Mouse (Mus musculus) retina, postnatal 1 day (tissue): ENCODE measurements around the gene Plpp4.

Source experiments
- DNase-seq: peaks from one replicate; pipeline ENCODE4 v3.0.0-alpha.2; 2012

Plpp4 gene

GRCm38 (mm10) chr7:129303356-129303755 is 46.5 kb downstream of the Plpp4 start:
- DNase-seq = no peak

- DNase-seq = peak; percentile 80
Observed at GRCm38 (mm10) chr7:129307042-129307825, 50.4 kb downstream of the Plpp4 start.

DNA sequence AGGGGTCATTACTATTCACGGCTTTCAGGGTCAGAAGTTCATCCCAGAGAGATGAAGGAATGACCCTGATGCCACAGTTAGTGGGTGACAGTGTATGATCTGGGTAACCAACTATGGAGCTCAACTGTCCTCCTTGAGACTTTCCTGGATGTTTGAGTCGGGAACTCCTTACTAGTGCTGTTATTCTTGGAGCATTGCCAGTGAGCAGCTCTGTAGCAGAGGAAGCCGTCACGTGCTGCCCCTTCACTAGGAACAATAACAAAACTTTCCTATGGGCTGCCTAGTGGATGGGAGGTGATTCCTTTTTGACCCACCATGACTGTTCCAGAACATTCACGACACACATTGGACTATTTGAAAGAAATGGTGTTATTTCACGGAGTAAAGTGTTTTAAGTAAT is 51.8 kb downstream of the Plpp4 start:
- DNase-seq = peak; percentile 6

- DNase-seq = no peak
Observed at GRCm38 (mm10) chr7:129312521-129312920, 55.7 kb downstream of the Plpp4 start.

GRCm38 (mm10) chr7:129313969-129314368 is 57.1 kb downstream of the Plpp4 start:
- DNase-seq = no peak

- DNase-seq = no peak
Observed at GRCm38 (mm10) chr7:129340096-129340495, 83.3 kb downstream of the Plpp4 start.

GRCm38 (mm10) chr7:129355561-129355960 is 98.7 kb downstream of the Plpp4 start:
- no peak for DNase-seq

- DNase-seq = no peak
Observed at GRCm38 (mm10) chr7:129375306-129375705, 118.5 kb downstream of the Plpp4 start.

- DNase-seq = no peak
Observed at GRCm38 (mm10) chr7:129385149-129385548, 128.3 kb downstream of the Plpp4 start.

GRCm38 (mm10) chr7:129392835-129393489 is 136.1 kb downstream of the Plpp4 start:
- DNase-seq = no peak

DNA sequence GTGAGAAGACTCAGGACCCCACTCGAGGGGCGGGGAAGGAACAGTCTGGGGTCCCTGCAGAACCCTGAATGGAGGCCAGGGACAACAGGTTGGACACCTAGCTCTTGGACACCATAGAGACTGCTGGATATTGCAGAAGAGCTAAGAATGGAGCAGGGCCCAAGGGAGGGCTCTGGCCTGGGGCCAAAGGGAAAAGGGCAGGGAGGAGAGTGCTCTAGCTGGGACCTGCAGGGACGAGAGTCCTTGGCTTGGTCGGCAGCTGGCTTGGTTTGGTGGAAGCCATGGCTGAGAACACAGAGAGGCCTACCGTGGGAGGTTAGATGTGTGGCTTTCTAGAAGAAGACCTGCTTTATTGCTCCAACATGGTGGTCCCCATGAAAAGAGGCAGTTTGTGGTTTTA is 139.7 kb downstream of the Plpp4 start:
- no peak for DNase-seq

DNA sequence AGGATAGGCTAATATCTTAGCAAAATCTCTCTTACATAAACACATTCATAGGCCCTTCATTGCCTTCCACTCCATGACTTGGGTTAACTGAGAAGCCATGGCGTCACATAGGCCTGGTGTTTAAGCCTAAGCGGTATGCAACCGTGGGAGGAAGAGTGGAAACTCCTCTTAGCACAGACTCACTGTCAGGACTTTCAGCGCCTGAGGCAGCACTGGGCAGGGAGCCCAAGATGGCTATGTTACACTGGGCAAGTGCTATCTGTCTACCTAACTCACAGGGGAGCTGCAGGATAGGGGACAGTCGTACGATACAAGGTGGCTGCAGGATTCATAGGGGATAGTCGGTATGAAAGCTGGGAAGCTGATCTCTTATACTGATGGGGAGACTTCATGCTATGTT is 142.2 kb downstream of the Plpp4 start:
- no peak for DNase-seq

GRCm38 (mm10) chr7:129402695-129403364 is 146.0 kb downstream of the Plpp4 start:
- no peak for DNase-seq

GRCm38 (mm10) chr7:129406069-129406468 is 149.2 kb downstream of the Plpp4 start:
- DNase-seq = no peak

DNA sequence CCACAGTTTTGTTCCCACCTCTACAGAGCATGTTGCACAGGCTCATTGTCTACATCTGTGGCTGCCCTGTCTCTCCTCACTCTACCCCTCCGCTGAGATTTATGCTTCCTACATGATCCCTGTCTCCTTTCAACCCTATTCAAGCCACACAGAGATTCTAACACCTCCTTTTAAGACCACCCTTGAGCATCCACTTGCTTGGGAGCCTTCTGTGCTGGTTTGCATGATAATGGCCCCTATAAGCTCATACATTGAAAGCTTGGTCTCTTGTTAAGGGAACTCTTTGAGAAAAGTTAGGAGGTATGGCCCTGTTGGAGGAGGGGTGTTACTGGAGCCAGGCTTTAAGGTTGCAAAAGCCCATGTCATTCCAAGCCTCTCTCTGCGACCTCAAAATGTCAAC is 155.9 kb downstream of the Plpp4 start:
- no peak for DNase-seq

- no peak for DNase-seq
Observed at GRCm38 (mm10) chr7:129415179-129415578, 158.3 kb downstream of the Plpp4 start.

GRCm38 (mm10) chr7:129421181-129421580 is 164.3 kb downstream of the Plpp4 start:
- DNase-seq = no peak

DNA sequence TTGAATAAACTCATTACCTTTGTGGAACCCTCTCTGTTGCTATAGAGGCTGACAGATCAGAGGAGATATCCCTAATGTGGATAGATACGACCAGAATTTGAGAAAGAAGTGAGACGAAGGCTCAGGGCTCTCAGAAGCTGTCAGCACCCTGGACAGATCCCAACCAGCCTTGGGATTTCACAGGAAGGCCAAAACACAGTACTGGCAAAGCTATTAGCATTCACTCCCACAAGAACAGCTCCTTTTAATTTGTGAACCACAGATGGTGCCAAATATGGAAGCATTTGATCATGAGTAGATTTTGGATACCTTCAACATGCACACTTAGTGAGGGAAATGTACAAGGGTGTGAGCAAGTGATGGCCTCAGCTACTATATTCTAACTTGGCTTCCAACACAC is 168.7 kb downstream of the Plpp4 start:
- peak; percentile 29 for DNase-seq

DNA sequence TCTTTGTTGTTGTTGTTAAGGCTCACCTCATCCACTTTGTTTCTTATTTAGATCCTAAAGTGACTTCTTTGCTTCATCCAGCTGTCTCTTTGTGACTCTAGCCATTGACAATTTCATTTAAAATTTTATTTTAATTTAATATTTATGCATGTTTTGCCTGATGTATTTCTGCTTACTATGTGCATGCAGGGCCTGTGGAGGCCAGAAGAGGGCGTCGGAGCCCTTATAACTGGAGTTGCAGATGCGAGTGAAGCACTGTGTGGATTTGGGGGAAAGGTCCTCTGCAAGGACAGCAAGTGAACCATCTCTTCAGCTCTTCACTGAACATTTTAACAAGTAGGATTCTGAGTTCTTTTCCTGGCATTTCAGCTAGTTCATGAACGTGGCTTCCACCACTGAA is 172.0 kb downstream of the Plpp4 start:
- DNase-seq = no peak

- peak; percentile 66 for DNase-seq
Observed at GRCm38 (mm10) chr7:129429903-129430302, 173.1 kb downstream of the Plpp4 start.
